Mouse (Mus musculus) heart, adult 2 months (tissue): Measurements from ENCODE around the gene Vps9d1.

Experiments
- CTCF ChIP-seq: fragments of 200-600 bp; IDR thresholded peaks from 2 replicates; pipeline ENCODE4 v1.8.1; 2022; ENCODE audit warnings: antibody characterized with exemption, mild to moderate bottlenecking, moderate library complexity
- EP300 ChIP-seq: fragments of 200-500 bp; IDR thresholded peaks from 2 replicates; pipeline ENCODE4 v1.6.1; 2011; ENCODE audit warnings: low read depth, low read length, control low read depth; ENCODE audit not compliant: insufficient read depth
- POLR2A ChIP-seq: fragments of 200-500 bp; IDR thresholded peaks from 2 replicates; pipeline ENCODE4 v1.6.1; 2011; ENCODE audit warnings: mild to moderate bottlenecking, low read depth, low read length, control low read depth; ENCODE audit not compliant: insufficient read depth

- TF ChIP-seq POLR2A (no peak), CTCF (peak; percentile 47), EP300 (no peak)
Measured at GRCm38 (mm10) chr8:123231742-123232141, 22.4 kb downstream of the Vps9d1 start.
